Mouse (Mus musculus): ENCODE results near the gene B430305J03Rik.

B430305J03Rik gene

GRCm38 (mm10) chr3:61348036-61348614, 17.6 kb downstream of the B430305J03Rik start:
- no peak for DNase-seq

GRCm38 (mm10) chr3:61345636-61346035, 20.1 kb downstream of the B430305J03Rik start:
- no peak for DNase-seq

- DNase-seq: no peak
Observed at GRCm38 (mm10) chr3:61344031-61344430, 21.7 kb downstream of the B430305J03Rik start.

GRCm38 (mm10) chr3:61340321-61340720, 25.4 kb downstream of the B430305J03Rik start:
- no peak for DNase-seq

GRCm38 (mm10) chr3:61337230-61337629, 28.5 kb downstream of the B430305J03Rik start:
- no peak for DNase-seq

- DNase-seq: no peak
Observed at GRCm38 (mm10) chr3:61336205-61336604, 29.5 kb downstream of the B430305J03Rik start.

GRCm38 (mm10) chr3:61321632-61322031, 44.1 kb downstream of the B430305J03Rik start:
- no peak for DNase-seq

GRCm38 (mm10) chr3:61320031-61320430, 45.7 kb downstream of the B430305J03Rik start:
- DNase-seq: no peak

GRCm38 (mm10) chr3:61315002-61315401, 50.7 kb downstream of the B430305J03Rik start:
- DNase-seq: no peak
